Mouse (Mus musculus) testis, postnatal 14 days (tissue): Measurements from ENCODE around the gene Hilpda.

Experiments
- DNase-seq: peaks from one replicate; pipeline ENCODE4 v3.0.0; 2021; ENCODE audit warnings: low spot score

Hilpda gene

GRCm38 (mm10) chr6:29276746-29277145 is 4.5 kb downstream of the Hilpda start:
- DNase-seq = no peak

- DNase-seq = no peak
Observed at GRCm38 (mm10) chr6:29278513-29279267, 6.4 kb downstream of the Hilpda start.

DNA sequence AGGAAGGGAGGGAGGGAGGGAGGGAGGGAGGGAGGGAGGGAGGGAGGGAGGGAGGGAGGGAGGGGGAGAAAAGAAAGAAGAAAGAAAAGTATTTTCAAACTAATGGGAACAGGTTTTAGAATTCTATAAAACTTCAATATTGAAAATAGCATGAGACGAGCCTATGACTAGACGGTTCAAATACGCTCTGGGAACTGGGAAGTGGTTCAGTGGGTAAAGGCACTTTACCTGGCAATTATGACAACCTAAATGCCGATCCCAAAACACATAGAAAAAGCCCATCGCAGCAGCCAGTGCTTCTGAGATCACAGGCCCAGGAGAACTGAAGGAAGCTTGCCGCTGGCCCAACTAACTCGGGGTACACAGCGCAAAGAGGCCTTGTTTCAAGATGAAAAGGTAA is 7.0 kb downstream of the Hilpda start, which contains the start of gene Fam71f2:
Gene Fam71f2, plus strand, starts transcription at position 301 of the 400 bp plus-strand sequence.
- DNase-seq = no peak

DNA sequence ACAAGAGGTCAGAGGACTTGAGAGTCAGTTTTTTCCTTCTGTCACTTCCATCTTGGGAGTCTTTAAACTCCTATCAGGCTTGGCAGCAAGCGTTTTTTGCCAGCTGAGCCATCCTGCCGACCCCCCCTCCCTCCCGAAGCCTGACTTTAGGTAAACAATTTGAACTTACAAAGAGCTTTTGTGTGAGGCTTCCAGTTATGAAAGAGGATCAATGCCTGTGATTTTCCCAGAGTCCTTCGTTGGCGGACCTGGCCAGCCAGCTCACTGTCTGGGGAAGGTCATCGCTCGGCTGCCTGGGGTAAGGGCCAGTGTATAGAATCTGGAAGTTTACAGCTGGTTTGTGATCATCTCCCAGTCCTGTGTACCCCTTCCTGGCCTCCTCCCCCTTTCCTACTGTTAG is 8.4 kb downstream of the Hilpda start:
- no peak for DNase-seq

GRCm38 (mm10) chr6:29286870-29287269 is 14.6 kb downstream of the Hilpda start:
- no peak for DNase-seq

DNA sequence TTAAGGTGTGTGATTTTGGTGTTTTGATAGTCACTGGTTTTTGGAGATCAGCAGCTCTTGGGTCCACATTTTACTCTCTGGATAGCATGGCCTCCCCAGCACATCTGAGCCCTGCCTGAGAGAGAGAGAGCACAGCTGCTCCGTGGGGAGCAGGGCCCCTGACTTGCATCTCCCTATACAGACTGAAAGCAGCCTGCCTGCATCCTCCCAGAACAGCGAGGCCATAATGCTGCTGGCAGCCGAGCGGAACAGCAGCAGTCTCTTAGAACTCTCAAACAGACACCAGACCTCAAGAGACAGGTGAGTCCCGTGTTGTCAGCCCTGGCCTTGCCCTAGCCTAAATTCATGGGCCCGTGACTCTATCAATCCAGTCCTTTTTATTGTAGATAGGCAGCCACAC is 15.2 kb downstream of the Hilpda start:
- DNase-seq = no peak

DNA sequence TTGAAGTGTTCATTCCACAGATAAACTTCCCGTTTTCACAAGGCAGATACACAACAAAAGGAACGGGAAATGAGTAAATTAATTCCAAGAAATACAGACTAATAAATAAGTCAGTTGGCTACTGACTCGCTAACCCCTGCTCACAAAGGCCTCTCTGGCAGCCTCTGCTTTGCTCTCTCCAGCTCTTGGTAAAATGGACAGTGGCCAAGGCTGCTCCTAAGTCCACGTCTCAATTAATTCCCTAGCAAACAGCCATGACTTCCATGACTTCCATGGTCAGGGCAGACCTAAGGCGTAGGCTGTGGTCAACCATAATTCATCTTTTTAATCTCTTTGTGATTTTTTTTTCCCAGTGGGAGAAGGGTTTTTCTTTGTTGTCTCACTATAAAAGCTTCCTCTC is 15.7 kb downstream of the Hilpda start:
- no peak for DNase-seq

DNA sequence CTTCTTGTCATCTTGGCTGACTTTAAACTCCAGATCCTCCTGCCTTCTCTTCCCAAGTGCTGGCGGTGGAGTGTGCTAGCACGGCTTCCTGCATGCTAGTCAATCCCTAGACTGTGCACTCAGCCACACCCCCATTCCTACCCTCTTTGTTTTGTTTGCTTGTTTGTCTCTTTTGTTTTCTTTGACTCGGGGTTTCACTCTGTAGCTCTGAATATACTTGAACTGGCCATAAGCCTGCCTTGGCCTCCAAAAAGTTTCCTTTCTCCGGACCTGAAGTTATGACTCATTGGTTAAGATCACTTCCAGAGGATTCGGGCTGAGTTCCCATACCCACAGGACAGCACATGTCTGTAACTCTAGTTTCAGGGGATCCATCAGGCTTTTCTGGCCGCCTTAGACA is 16.4 kb downstream of the Hilpda start:
- no peak for DNase-seq

- DNase-seq = no peak
Observed at GRCm38 (mm10) chr6:29299112-29299511, 26.8 kb downstream of the Hilpda start.

GRCm38 (mm10) chr6:29303251-29303650 is 31.0 kb downstream of the Hilpda start:
- DNase-seq = no peak

DNA sequence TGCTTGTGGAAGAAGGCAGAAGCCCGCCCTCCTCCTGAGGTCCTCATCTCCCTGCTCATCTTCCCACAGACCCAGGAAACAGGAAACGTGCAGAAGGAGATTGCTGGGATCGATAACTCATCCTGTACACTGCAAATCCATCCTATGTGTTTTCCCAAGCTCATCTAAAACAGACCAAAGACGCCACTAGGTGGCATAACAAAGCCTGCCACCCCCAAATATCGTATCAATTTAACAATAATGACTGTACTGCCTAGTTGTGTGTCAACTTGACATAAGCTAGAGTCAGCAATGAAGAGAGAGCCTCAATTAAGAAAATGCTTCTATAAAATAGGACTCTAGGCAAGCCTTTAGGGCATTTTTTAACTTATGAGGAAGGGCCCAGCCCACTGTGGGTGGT is 31.4 kb downstream of the Hilpda start:
- no peak for DNase-seq

DNA sequence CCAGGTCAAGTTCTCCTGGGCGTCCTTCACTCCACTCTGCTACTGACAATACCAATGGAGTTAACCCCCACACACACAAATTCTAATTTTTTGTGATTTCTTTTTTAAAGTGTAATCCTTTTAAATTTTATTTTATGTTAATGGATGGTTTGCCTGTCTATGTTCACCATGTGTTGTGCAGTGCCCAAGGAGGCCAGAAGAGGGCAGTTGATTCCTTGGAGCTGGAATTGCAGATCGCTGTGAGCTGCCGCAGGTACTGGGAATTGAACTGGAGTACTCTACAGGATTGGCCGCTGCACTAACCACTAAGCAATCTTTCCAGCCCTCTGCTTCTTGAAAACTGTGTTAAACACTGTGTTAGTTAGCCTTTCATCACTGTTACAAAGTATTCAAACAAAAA is 33.2 kb downstream of the Hilpda start:
- no peak for DNase-seq

DNA sequence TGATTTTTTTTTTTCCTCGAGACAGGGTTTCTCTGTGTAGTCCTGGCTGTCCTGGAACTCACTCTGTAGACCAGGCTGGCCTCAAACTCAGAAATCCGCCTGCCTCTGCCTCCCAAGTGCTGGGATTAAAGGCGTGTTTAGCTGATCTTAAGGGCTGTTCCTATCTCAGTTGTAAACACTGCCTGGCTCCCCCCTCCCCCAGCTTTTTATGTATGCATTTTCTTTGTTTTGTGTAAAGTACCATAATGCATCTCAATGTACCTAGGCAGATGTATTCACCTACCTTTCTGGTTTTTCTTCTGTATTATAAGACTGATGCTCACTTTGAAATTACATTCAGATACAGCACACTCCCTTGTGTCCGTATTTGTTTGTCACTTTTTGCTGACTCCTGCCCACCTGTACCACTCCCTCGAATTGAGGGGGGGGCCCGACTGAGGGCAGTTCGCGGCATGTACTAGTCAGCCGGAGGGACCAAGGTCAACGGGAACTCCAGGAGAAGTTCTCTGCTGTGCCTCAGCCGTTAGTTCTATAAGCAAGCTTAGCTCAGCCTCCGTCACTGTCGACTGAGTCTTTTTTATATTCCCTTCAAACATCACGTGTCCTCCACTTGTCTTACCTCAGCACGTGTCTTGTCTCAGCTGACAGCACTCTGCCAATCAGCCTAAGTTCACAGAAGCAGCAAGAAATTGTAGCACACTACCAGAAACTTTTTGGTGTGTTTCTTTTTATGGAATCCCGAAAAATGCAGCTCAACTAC is 36.7 kb downstream of the Hilpda start:
- no peak for DNase-seq

DNA sequence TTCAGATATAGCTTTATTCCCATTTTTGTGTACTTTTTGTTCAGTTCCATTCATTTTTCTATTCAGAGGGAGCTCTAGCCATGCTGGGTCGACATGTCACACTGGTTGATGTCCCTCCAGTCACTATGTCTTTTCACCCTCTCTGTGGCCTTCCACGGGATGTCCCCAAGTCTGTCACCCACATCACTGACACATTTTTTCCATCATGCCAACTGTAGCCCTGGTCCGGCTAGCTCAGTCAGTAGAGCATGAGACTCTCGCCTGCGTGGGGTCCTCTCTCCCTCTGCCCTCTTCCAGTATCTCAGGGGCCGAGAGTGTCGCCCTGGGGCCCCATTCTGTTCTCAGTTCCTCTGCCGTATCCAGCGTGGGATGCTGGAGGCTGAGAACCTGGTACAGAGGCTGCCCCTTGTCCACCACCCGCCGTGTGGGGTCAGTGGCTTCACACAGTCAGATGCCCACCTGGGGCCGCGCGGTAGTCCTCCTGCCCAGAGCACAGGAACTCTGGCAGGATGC is 41.5 kb downstream of the Hilpda start:
- DNase-seq = no peak

DNA sequence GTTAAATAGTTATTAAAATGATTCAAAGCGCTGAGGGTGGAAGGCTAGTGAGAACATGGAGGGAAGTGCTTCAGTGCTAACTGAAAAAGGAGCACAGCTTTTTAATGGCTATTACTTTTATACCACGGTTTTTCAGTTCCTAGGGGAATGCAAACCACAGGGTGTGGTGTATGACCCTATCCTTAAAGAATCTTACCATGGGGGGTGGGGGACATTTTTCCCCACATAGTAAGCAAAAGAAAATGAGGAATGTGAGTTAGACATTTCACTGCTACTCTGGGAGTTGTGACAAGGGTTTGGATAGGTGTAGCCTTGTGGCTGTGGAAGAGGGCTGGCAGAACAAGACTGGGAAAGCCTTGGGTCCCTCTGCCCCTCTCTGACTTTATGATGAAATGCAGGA is 45.0 kb downstream of the Hilpda start:
- no peak for DNase-seq

DNA sequence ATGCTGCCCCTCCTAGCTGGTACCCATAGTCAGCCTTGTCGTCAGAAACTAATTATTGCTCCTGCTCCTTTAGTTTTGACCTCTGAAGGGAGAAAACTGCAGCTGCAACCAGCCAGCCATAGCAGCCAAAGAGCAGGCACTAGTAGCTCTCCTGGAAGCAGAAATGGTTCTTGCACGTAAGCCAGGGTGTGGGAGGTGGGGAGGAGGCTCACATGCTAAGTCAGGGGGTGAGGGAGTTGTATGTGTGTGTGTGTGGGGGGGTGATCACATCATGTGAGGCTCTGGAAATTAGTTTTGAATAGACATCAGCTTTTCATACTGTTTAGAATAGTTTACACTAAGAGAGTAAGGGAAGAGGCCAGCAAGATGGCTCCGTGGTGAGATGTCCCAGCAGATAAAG is 45.7 kb downstream of the Hilpda start:
- no peak for DNase-seq

DNA sequence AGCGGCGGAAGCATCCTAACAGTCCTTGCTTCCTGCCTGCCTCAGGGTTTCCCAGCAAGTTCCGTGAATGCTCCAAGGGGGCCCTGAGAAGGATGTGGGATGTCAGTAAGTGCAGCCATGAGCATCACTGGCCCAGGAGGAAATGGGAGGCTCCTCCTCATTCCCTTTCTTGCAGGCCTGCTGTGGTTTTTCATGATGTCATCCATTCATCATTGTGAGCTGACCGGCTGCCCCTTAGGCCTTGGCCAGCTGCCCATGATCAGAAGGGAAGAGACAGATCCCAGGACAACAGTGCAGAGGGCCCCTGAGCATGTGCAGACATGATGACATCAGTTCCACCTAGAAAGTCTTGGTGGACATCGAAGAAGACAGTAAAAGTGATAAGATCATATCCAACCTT is 46.6 kb downstream of the Hilpda start, which contains the start of gene Fam71f1:
Gene Fam71f1, plus strand, starts transcription at position 262 of the 400 bp plus-strand sequence.
- no peak for DNase-seq

GRCm38 (mm10) chr6:29321586-29321985 is 49.3 kb downstream of the Hilpda start:
- no peak for DNase-seq

DNA sequence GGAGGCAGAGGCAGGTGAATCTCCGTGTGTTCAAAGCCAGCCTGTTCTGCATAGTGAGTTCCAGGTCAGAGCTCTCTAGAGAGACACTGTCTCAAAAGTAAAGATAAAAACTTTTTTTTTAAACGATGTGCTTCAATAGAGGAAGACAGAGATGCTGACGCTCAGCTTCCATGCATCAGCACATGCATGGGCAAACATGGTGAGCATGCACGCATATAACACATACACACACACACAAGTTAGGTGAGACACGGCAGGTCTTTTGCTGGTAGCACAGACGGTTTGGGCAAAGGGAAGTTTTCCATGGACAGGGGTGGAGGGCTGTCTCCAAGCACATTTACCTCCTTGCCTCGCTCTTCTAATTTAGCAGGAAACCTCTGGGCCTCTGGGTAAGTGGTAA is 49.9 kb downstream of the Hilpda start:
- no peak for DNase-seq

- no peak for DNase-seq
Observed at GRCm38 (mm10) chr6:29322735-29323134, 50.4 kb downstream of the Hilpda start.
